Mouse (Mus musculus) right cerebral cortex, postnatal 25 days (tissue): ENCODE measurements at regions not wholly inside any gene's neighbourhood (a gene's known extent, or its start where the extent isn't known, plus 50 kb on each side); places are given as distances from the start of the nearest gene placed in this dataset.

Experiments
- DNase-seq: peaks from one replicate; pipeline ENCODE4 v3.0.0; 2022

DNA sequence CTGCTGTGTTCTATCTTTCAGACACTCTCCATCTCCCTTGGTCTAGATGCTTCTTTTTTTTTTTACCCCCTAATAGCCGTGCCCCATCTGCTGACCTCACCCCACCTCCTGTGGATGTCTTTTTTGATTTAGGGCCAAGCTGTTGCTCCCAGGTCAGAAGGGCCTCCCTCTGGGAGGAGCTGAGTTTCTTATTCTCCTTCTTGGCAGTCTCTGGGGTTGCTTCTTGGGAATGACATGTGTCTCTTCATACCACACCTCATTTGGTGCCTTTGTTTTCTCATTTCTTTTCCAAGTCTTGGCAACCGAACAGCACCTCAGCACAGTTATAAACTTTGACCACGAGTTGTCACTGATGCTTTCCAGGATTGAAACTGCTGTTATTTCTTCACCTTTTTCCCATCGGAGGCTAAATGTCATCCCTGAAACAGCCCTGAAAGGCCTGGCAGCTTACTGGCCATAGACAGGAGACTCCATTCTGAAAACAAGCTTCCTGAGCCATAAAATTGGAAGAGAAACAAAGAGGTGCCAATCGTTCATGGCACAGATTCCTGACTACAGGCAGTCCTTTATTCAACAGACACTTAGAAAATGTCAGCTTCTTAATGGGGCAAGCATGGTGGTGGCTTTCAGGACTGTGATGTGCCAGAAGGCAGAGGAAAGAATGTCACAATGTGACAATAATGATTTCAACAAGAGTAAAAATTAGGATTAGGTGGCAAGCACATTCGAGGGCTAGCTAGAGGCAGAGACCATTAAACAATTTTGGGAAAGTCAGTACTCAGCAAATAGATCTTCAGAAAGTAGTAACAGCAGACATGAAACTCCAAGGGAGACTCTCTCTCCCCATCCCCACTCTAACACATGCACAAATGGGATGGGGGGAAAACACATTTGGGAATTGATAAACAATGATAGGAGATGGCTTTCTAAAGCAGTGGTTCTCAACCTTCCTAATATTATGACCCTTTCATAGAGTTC, 197.1 kb upstream of the Arrdc4 start:
- no peak for DNase-seq

DNA sequence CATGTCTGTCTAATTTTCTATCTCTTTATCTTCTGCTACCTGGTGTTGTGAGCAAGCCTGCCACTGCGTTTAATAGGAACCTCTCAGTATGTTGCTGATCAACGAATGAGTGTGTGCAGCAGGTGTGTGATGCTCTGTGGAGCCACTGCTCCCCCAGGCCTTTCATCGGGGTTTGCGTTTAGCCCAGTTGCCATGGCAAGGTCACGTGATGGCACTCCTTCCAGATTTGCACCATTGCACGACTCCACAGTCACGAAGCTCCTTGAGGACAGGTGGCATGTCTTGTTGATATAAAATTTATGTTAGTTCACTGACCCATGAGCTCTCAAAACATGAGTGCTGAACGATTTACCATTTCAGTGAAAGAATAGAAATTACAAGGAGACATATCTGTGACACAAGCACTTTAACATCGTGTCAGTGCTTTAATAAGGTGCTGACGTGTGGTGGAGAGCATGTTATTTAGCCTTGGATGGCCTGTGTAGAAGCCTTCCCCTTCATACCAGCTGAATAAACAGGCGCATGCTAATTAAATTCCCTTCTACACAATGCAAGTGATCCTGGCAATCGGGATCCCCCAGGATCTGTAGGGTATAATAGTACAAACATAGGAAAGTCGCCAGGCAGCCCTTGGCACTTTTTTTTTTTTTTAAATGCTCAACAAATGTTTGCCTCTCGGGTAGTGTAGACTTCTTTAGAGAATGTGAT, 181.7 kb upstream of the Arrdc4 start:
- no peak for DNase-seq

DNA sequence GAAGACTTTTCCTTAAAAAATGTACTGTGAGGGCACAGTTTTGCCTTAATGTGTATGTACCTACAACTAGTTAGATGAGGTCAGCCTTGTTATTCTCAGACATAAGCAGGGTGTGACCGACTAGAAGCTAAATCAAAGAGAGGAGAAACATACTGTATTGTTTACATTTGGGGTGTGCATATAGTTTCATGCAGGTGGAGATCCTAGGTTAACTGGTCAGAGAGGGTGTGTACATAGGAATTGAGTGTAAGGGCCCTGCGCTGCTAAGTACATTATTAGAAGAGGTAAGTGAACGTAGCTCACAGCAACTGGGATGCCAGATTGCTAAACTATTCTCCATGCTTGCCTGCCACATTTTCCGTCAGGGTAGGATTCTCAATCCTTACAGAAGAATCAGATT, 180.6 kb upstream of the Arrdc4 start:
- DNase-seq = no peak

DNA sequence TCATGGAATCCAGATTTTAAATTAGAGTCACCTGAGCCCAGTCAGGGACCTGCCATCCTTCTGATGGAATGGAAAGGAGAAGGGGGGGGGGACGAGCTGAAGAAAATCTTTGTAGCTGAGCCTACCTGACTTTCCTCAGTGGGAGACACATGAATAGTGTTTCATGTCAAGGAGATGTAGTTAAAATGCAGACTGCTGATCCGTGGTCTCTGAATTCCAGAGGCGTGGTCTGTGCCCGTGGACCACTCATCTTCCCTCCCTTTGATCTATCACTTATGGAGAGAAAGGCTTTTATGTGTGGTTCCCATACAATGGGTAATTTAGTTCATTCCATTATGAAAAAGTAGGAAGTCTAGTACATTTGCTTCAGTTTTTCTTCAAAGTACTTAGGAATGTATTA, 176.6 kb upstream of the Arrdc4 start:
- DNase-seq = no peak

GRCm38 (mm10) chr7:68918632-68919435, 169.8 kb upstream of the Arrdc4 start:
- no peak for DNase-seq

DNA sequence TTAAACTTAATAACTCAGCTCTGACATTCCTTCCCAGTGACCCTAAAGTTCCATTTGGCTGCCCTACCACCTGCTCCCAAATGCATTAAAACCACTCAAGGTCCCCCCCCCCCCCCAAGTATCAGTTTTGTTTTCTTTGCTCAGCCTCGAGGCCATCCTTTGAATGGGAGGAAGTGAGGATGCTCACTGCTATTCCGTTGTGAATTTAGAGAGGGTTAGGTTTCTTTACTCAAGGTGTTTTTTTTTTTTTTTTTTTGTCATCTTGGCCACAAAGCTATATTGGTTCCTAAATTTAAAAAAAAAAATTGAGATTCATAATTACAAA, 168.8 kb upstream of the Arrdc4 start:
- no peak for DNase-seq

GRCm38 (mm10) chr7:68917137-68917875, 168.3 kb upstream of the Arrdc4 start:
- no peak for DNase-seq

GRCm38 (mm10) chr7:68915976-68916375, 166.9 kb upstream of the Arrdc4 start:
- no peak for DNase-seq

GRCm38 (mm10) chr7:68914344-68914743, 165.3 kb upstream of the Arrdc4 start:
- DNase-seq = no peak

DNA sequence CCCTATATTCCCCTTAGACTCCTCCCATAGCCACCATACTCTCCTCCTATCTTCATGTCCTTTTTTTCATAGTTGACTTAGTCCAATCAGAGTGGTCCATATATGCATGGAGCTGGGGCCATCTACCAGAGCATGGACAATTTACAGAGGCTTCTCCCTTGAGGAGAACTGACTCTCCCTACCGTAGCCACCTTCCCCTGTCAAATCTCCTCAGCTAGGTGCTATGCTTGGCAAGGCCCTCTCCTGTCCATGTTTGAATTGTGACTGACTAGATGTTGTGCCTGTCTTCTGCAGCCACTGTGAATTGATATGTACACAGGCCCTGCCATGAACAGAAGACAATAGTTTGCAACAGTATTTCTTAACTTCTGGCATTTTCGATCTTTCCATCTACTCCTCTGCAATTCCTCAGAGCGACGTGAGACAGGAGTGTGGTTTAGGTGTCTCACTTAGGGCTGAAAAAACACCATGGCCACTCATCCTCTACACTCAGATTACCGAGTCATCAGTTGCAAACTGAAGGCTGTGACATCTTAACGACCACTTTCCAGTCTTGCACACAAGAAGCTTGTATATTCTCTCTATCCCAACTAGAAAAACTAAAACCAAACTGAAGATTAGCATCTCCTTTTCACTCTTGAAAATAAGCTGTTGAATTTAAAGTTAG, 163.1 kb upstream of the Arrdc4 start:
- no peak for DNase-seq

DNA sequence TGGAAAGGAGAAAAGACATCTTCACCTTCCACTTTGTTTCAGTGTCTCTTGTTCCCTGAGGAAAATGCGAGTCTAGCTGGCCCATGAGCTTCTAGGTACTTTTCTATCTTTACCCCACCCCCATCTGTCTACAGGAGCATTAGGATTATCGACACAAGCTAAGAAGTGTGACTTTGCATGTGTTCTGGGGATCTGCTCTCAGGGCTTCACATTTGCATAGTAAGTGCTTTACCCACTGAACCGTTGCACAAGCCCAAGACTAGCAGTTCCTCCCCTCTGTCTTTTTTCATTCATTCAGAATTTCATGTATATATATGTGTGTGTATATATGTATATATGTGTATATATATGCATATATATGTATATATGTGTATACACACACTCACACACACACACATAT, 162.5 kb upstream of the Arrdc4 start:
- DNase-seq = no peak

GRCm38 (mm10) chr7:68909694-68910093, 160.7 kb upstream of the Arrdc4 start:
- DNase-seq = no peak

- peak; percentile 37 for DNase-seq
Observed at GRCm38 (mm10) chr7:68908401-68908834, 159.4 kb upstream of the Arrdc4 start.

DNA sequence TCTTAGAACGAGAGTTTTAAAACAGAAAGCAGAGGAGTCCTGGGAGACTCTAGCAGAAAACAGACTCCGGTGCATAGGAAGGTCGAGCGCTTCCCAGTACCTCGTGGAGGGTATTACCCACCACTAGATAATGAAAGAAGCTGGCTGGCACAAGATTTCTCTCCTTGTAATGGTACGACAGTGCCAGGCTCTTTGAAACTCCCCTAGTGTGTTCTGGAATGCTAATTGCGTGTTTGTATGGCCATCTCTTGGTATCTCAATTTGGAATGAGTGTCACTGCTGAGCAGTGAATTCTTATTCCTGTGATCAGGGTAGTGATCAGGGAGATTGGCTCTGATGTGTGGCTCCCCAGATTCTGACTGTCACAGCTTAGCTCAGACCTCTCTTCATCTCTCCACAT, 158.8 kb upstream of the Arrdc4 start:
- DNase-seq = no peak

DNA sequence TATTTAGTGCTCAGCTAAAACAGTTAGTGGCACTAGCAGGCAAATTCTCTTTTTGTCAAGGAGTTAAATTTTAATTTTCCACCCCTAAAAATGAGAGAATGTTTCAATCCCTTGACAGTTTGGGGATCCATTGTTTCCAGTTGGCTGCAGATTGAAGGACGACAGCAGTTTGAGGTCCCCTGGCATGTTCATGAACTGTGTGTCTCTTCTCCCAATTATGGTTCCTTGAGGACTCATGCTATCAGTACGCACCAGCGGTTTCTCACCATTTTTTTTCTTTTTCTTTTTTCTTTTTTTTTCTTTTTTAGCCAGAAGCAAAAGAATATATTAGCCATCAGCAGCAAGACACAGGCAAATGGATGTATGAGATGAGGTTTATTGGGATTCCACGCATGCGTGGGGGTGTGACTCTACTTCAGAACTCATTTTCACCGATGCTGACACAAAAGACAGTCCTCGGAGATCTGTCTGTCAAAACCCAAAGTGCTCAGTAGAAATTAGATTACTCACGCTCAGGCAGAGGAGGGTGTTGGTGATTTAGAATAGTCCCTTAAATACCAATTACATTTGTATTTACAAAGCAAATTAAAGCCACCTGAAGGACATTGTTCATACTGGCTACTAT, 157.8 kb upstream of the Arrdc4 start:
- DNase-seq = no peak

GRCm38 (mm10) chr7:68905793-68906192, 156.8 kb upstream of the Arrdc4 start:
- no peak for DNase-seq

GRCm38 (mm10) chr7:68886173-68886572, 137.1 kb upstream of the Arrdc4 start:
- DNase-seq = no peak

- DNase-seq = no peak
Observed at GRCm38 (mm10) chr7:68873008-68873407, 124.0 kb upstream of the Arrdc4 start.

DNA sequence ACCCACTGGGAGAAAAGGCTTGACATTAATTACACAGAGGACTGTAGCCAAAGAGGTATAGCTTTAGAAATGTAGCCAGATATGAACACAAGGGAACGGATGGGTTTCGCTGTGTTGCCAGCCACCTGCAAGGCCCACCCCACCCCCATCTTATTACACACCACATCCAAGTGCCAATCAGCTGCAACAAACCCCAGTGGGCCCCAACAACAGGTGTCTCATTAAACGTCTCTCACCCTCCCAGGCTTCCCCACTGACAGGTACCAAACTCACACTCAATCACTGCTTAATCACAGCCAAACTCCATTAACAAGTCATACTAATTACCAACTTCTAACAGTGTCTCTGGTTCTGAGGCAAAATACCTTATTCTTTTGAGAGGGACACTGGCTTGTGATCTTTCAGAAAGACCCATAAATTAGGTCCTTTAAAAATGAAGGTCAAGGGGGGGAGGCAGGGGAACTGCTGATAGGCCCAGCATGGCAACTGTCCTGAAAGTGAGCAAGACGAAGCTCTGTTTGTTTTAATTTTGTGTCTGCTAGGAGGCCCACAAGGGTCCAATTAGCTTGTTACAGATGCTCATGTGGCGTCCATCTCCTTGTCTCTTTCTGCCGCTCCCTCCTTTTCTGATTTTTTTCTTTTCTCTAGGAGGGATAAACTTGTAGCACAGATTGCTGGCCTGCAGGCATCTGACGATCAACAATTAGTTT, 115.4 kb upstream of the Arrdc4 start:
- DNase-seq = no peak

DNA sequence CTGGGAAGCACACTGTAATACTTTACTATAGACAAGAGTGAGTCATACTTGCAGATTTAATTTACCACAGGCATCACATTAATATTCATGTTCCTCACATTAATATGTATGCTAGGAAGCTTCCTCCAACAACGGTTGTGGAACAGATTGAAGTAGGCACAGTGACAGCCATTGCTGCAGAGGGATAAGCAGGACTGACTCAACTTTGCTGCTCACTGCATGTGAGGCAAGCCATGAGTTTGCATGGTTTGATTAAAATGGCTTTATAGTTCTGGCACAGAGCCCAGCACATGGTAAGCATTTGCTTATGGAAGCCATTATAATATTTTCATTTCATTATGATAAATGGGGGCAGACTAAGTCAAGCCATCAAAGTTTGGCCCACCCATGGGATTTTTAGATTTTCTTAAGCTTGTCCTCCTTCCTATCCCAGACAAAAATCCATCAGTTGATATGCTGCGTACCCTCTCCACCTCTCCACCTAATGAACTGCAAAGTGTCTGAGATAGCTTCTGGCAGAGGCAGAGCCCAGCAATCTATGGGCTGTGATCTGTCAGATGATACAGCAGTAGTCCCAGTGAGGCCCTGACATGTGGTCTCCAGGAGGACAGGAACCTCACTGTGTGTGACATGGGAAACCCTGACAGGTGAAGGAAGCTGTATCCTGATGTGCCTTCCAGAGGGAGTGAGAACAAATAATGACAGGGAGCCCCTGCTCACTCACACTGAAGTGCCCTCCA, 109.6 kb upstream of the Arrdc4 start:
- no peak for DNase-seq
